Mouse (Mus musculus) embryo, embryonic 10 days (tissue): ENCODE measurements at regions not wholly inside any gene's neighbourhood (a gene's known extent, or its start where the extent isn't known, plus 50 kb on each side); places are given as distances from the start of the nearest gene placed in this dataset.

ENCODE experiments used
- DNase-seq: peaks from one replicate; pipeline ENCODE4 v3.0.0-alpha.2; 2015; ENCODE audit warnings: low spot score

DNA sequence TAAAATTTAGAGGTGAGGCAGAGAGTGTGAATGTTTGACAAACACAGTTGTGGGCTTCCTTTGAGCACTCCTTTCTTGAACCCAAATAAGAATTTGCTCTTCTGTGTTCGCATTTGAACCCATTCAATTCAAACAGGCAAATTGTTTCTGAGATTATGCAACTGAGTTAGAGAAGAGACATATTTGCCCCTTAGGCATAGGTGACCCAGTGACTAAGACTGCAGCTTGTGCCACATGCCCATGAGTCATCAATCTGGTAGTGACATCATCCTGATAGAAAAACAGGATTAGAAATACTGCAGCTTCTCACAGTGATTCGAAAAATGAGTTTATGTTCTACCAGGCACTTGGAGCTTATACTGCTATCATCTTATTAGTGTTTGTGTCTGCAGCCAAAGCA lies 67.2 kb downstream of the Zfp622 start:
- no peak for DNase-seq

DNA sequence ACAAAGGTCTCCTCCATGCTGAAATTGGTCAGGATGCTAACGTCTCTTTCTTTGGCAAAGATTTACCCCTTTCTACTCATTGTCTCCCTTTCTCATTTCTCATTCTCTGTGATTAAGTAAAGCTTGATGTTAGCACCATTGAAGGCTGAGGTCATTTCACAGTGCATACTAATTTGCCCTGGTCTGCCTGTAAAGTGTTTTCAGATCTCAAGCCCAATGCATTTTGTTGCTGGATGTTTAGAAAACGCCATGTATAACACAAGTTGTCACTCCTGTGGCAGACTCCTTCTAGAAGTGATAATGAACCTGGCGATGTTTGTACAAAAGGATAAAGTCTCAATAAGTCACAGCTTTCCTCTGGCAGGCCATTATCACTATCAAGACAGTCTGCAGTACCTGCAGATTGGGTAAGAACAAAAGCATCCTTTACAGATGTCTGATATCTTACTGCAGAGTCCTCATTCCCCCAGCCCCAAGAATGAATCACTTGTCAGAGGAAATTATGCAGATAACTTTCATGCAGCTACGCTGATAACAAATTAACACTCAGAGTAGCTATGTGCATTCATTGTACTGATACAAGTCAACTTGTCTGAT lies 68.7 kb downstream of the Zfp622 start:
- no peak for DNase-seq

DNA sequence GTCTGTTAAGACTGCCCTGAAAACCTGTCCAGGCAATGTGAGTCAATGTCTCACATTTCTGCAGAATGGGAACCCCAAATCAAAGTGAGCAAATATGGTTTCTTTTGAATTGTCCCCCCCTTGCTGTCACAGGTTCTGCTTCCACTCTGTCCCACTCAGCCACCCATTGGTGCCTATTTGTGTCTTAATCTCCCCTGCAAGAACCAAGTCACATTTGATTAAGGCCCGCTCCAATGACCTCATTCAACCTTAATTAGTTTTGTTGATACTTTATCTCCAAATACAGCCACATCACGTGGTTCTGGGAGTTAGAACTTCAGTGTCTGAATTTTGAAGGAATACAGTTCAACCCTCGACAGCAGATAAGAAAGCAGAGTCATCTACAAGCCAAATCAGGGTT lies 73.9 kb downstream of the Zfp622 start:
- DNase-seq: no peak

DNA sequence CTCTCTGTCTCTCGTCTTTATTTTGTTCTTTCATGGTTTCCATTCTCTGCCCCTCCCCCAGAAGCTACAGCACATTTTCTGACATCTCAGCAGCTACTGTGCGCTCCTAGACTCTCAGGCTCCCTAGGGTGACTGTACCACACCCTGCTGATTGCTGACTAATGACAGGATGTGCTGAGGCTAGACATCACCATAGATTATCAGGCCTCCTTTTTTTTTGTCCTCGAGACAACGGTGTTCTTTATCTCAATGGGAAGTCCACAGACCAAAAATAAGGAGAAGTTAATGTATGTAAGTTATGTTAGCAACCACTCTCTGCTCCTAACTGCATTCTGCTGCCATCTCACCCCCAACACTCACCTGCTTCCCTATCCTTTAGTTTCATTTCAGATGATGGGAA lies 116.0 kb downstream of the Zfp622 start:
- no peak for DNase-seq

DNA sequence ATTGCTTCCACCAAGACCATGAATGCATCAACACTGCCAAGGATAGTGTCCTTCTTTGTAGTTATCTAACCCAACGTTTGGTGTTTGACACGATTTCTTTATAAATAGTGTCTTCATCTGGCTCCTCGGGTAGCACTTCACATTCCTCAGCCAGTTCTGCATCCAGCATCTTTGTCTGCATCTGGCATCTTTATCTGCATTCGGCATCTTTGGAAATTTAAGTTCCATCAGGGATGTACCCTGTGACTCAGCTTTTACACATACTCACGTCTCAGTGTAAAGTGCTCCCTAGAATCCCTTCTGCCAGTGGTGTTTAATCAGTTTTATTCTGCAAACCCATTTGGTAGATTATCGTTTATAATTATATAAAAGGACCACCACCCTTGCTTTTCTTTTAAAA lies 123.8 kb downstream of the Zfp622 start:
- DNase-seq: no peak

DNA sequence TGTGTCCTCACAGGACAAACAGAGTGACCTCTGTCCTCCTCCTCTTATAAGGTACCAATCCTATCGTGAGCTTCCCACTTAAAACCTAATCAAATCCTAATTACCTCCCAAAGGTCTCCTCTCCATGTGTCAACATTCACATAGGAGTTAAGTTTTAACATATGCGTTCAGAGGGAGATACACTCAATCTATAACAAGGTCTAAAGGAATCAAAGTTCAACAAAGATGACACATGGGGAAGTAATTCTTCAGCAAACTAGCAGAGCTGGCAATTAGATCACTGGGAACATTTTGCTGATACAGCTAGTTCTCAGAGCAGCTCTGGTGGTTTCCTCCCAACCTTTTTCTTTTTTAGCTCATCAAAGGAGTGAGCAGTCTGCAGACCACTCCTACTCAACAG lies 160.0 kb downstream of the Zfp622 start:
- DNase-seq: no peak

- DNase-seq: no peak
Measured at GRCm38 (mm10) chr15:26158499-26158898, 150.3 kb upstream of the March11 start.

GRCm38 (mm10) chr15:26184930-26185329 lies 123.9 kb upstream of the March11 start:
- DNase-seq: no peak

GRCm38 (mm10) chr15:26195576-26195975 lies 113.3 kb upstream of the March11 start:
- DNase-seq: no peak

- DNase-seq: no peak
Measured at GRCm38 (mm10) chr15:26206837-26207236, 102.0 kb upstream of the March11 start.

GRCm38 (mm10) chr15:26220855-26221254 lies 88.0 kb upstream of the March11 start:
- peak; percentile 22 for DNase-seq

DNA sequence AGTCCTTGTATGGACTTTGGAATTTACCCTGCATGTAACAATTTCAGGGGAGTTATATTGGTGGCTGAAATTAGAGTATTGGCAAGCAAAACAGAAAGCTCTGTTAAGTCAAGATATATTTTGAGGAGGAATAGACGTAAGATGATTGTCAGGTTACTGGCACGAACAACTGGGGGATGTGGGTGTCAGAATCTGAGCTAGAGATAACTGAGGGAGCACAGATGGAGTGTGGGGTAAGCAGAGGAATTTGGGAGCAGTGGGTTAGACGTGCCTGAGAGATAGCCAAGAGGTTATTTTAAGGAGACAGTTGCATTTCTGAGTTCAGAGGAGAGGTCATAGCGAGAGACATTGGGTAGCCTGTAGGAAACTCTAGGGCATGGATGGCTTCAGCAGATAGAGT lies 80.2 kb upstream of the March11 start:
- no peak for DNase-seq
